Mouse (Mus musculus): ENCODE measurements around the gene Pear1. TPM values are rescaled to one million over a fixed set of nuclear protein-coding genes. Genes with fewer than 3 reads are reported as not detected.

Pear1 gene
- total RNA-seq, 2 experiments from 2014 or later: 0.98 to 1.3 TPM

DNA sequence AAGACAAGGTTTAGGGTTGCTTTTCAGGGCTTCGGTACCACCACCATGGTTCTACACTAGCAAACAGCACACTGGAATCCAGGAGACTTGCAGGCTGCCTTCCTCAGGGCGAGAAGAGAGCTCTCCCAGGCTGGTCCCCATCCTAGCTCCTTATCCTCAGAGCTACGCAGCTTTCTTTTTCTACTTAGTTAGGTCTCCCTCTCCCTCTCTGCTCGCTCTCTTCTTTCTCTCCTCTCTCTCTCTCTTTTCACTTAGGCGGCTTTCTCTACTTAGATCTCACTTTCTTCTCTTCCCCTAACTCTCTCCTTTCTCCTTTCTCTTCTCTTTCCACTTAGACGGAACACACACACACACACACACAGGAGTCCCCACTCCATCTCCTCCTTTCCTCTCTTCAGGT lies 55.7 kb downstream of the Pear1 start:
- ATAC-seq (replicated peaks; ENCODE audit: low FRiP score, poor library complexity, severe bottlenecking): no peak

DNA sequence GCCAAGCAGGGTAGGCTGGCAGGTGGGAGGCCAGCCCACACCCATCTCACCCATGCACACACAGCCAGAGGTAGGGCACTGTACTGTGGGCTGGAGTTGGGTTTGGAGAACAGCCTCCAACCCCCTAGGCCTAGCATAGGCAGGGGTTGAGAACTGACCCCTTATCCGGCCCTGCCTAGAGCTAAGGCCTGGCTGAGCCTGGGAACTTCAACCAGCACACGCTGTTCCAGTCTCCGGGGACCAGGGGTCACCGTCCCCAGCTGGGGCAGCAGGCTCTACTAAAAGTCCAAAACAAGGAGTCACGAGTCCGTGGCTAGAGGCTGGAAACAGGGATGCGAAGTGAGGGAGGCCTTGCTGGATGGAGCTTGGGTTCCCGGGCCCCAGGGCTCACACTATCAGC lies 56.3 kb downstream of the Pear1 start:
- no peak for ATAC-seq (replicated peaks; ENCODE audit: low FRiP score, poor library complexity, severe bottlenecking)

DNA sequence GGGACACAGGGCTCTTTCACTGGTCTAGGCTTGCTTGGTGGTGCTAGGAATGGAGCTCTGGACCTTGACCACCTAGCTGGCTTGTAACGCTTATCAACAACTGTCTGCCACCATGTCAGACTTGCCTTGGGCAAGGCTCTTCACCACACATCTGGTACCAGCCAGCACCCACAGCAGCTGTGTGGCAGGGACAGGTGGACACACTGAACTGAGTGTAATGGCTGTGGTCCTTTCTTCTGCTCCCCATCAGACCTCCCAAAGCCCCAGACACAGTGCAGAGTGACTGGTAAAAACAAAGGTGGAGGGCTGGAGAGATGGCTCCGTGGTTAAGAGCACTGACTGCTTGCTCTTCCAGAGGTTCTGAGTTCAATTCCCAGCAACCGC lies 57.8 kb downstream of the Pear1 start:
- no peak for ATAC-seq (replicated peaks; ENCODE audit: low FRiP score, poor library complexity, severe bottlenecking)

DNA sequence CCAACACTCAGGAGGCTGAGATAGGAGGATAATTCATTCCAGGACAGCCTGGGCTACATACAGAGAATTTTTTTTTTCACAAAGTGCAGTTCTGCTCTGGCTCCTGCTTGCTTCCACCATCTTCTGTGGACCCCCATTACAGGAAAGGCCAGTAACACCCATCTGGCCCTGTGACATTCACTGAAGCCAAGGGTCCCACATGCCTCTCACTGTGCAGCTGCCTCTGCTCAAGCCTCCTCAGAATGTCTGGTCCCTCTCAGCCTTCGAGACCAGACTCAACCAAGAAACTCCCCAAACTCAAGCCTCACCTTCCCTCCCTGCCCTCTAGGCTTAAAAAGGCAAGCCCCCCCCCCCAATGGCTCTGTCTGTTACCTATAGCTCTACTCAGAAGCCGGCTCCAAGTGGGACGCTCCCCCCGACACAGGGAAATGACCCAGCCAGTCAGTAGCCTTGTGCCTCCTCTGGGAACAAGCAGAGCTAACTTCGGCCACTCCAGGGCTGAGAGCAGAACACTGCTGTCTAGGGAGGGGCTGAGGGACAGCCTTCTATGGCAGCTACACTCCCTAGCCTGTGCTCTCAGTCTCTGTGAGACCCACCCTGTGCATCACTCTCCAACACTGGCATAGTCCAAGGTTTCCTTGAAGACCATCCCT lies 58.3 kb downstream of the Pear1 start:
- ATAC-seq (replicated peaks; ENCODE audit: low FRiP score, poor library complexity, severe bottlenecking): no peak

DNA sequence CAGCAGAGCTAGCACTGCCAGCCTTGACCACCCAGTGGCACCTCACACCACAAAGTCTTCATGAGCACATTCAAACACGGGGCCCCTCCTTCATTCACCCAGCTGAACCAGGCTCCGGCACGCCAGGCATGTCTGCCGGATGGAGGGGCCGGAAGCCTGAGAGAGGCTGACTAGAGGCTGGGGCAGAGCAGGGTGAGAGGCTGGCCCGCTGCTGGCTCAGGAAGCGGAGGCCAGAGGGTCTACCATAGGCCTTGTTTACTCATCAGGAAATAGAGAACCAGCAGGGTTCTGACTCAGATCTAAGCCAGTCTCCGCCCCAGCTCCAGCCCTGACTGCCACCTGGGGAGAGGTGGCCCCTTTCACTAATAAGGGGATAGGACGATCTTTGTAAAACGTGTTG lies 59.0 kb downstream of the Pear1 start:
- ATAC-seq (replicated peaks; ENCODE audit: low FRiP score, poor library complexity, severe bottlenecking): no peak

DNA sequence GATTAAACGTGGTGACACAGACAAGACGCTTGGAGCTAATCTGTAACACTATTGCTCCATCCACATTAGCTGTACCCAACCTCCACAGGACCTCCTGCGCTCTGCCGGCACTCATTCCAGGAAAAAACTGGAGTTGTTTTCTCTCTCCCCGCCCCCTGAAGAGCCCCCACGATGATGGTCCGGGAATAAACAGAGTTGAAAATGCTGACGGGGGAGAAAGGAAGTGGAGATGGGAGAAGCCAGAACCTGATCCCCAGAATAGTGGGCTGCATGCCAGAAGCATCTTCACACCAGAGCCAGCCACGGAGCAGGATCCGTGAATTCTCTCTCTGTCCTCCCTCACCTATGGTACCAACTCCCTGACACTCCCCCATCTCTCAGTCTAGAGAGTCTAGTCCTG lies 59.6 kb downstream of the Pear1 start:
- ATAC-seq (replicated peaks; ENCODE audit: low FRiP score, poor library complexity, severe bottlenecking): no peak

DNA sequence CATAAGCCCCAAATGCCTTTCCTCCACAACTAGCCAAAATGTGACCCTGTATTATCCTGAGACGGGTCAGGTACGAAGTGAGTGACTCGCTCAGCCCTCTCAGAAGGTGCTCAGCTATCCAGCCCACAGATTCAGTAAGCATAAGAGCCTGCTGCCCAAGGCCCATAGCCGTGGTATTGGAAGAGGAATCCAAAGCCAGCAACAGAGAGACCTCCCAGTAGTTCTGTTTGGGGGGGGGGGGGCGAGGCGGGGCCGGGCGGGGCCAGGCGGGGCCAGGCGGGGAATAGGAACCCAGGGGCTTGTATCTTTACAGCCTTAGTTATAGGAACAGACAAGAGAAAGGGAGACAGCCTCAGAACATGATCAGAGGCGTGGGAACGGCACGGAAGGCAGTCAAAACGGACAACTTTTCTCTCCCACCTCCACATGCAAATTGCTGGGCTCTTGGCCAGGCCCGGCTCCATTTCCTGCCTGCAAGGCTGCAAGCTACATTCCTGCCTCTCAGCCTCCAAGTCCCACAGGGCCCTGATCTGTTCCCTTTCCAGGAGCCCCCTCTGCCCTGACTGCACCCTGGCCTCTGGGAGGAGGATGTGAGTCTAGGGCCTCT lies 60.3 kb downstream of the Pear1 start:
- no peak for ATAC-seq (replicated peaks; ENCODE audit: low FRiP score, poor library complexity, severe bottlenecking)

DNA sequence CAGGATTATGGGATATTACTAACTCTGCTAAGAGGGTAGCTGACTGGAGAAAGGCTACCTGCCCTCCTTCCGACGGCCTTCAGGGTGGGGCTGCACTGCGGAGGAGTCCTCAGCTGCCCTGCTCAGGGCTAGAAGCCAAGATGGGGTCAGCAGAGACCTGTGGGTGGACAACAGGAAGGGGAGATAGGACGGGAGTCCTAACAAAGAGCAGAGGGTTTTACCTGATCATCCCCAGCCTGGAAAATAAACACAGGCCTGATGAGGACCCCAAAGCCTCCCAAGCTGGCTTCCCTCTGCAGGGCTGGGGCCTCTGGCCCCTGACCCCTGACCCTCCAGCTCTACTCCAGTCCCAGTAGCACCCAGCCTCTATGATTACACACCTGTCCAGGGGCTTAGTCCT lies 60.9 kb downstream of the Pear1 start:
- ATAC-seq (replicated peaks; ENCODE audit: low FRiP score, poor library complexity, severe bottlenecking): no peak

DNA sequence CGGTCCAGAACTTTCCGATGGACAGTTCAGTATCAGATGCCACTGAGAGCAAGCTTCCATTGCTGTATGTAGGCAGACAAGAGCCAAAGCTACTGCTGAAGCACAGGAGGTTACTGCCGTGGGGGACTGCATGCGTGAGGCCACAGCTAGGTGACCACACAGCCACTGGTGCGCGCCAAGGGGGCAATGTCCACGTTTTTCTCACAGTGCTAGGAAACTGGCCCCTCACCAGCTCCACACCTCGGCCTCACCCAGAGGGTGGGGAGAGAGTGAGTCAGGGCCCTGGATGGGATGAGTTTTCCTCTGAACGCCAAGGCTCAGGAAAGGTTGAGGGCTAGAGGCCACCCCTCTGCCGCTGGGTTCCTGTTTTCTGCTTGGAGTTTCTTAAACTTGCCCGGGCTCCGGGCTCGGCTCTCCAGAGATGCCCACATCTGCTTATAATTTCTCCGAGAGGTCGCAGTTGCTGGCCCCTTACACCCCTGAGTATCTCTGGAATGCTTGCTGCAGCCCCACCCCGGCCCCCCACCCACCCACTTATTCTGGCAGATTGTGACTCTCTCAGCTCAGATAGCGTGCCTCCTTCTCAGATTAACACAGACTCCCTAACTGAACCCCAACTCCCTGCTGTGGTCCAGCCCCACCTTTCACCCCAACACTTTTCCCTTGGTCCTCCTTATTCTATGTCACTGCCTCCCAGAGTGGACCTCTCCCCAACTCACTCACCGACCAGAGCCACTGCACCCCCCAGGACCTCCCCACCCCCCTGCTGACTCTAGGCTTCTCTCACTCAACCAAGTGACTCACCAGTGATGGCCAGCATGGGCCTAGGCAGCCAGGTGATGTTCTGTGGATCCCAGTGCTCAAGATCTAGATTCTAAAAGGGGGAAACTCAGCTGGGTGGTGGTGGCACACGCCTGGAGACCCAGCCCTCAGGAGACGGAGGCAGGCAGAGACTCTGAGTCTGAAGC lies 62.4 kb downstream of the Pear1 start:
- no peak for ATAC-seq (replicated peaks; ENCODE audit: low FRiP score, poor library complexity, severe bottlenecking)

DNA sequence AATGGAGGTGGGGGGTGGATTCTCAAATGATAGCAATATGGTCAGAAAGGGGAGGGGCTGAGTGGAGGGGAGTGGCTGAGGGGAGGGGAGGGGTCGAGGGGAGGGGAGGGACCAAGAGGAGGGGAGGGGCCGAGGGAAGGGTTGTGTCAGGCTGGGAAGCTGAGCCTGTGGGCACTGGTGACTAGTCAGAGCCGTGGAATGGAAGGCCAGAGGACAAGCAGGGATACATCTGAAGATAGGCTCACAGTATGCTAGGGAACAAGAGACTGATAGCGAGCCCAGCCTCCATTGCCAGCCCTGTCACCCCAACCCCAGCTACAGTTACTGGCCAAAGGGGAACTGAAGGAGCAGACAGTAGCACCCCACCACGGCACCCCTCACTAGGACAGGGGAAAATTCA lies 65.5 kb downstream of the Pear1 start:
- no peak for ATAC-seq (replicated peaks; ENCODE audit: low FRiP score, poor library complexity, severe bottlenecking)

DNA sequence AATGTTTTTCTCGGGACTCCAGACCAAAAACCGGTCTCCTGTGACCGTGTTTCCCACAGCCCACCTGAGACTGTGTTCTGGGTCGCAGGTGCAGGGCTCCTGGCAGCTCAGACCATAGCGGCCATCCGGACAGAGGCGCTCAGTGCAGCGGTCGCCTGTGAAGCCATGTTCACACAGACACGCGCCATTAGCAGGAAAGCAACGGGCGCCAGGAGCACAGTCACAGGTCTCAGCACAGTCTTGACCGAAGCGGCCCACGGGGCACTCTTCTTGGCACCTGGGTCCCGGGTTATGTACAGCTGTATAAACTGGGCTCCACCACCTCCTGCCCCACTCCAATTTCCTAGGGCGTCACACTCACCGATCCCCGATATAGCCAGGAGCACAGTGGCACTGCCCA lies 67.6 kb downstream of the Pear1 start:
- ATAC-seq (replicated peaks; ENCODE audit: low FRiP score, poor library complexity, severe bottlenecking): no peak

DNA sequence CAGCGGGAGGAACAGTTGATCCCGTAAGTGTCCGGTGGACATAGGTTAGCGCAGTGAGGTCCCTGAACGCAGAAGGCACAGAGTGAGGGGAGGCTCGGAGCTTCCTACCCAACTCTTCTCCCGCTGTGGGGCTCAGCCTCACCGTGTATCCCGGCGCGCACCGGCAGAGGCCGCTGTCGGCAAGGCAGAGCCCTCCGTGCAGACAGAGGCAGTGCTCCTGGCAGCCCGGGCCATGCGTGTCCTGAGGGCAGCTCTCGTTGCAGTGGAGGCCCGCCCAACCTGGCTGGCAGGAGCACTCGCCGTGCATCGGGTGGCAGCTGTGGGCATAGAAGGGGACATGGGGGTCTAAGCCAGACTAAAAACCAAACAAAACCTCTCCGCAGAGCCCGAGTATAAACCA lies 68.1 kb downstream of the Pear1 start:
- no peak for ATAC-seq (replicated peaks; ENCODE audit: low FRiP score, poor library complexity, severe bottlenecking)

DNA sequence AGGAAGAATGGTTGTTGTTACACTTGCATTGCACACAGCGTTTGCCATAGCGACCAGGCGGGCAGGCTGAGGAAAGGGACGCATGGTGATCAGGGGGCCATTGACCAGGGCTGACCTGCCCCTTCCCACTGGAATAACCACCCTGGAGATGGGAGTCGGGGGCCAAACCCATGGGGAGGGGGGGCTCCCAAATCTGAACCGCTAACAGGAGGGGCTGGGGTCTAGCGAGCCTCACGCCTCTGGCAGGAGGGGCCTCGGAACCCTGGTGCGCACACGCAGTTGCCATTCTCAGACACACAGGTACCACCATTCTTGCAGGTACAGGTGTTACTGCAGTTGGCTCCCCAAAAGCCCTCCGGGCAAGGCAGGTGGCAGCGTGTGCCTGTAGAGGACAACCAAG lies 70.3 kb downstream of the Pear1 start:
- no peak for ATAC-seq (replicated peaks; ENCODE audit: low FRiP score, poor library complexity, severe bottlenecking)

DNA sequence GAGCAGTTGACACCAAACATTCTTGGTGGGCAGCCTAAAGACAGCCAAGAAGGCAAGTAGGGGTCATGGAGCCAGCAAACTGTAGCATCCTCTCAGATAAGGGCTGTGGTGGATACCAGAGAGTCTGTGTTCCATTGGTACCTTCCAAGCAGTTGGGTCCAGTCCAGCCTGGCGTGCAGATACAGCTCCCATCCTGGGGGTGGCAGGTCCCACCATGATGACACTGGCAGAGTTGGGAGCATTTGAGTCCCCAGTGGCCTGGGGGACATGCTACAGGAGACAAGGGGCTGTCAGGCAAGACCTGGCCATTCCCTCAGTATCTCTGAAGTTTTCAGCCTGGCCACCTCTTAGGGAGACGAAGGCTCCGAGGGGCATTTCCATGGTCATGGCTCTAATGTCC lies 71.5 kb downstream of the Pear1 start:
- ATAC-seq (replicated peaks; ENCODE audit: low FRiP score, poor library complexity, severe bottlenecking): no peak

DNA sequence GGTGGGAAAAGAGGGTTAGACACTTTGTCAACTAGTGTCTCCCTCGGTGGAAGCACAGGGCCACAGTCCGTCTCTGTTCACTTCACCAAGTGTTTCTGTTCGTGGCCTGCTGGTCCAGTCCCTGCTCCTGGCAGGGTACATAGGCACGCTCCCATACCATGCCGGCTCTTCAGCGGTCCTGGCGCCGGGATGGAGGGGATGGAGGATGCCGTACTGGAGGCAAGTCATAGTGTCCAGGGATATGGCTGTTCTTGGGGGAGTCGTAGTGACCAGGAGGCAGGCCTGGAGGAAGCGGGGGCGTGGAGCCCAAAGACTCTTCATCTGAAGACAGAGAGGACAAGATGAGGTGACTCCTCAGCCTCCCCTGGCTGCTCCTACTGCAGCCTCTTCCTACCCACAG lies 74.1 kb downstream of the Pear1 start:
- no peak for ATAC-seq (replicated peaks; ENCODE audit: low FRiP score, poor library complexity, severe bottlenecking)

DNA sequence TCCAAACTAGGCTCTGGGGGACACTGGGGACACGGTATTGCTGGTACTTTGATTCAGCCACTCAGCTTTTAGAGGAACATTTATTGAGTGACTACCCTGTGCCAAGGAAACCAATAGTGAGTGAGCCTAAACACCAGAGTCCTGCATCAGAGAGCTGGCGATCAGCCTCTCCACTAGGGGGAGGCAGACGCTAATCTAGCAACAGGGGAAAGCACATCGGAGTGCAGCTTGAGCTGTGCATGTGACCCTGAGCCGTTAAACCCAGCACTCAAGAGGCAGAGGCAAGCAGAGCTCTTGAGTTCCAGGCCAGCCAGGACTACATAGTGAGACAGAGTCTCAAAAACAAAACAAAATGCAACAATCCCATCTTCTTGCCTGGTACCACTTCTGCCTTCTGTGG lies 75.1 kb downstream of the Pear1 start:
- no peak for ATAC-seq (replicated peaks; ENCODE audit: low FRiP score, poor library complexity, severe bottlenecking)

DNA sequence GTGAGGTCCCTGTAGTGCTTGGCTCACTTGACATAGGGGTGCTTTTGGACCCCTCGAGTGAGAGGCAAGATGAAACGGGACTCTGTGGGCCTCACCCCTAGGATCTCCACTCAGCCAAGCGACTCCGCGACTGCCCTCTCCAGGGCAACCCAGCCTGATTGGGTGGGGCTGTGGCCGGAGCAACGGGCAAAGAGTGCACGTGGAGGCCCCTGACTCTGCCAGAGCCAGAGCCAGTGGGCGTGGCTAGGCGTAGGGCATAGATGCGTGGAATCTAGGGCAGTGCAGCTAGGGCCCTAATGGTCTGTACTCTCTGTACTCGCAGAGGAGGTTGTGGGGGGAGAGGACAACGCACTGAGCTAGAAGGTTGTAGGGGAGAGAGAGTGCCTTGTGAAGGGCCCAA lies 75.7 kb downstream of the Pear1 start, which contains the start of gene Lrrc71:
Gene Lrrc71 (minus strand): TSS at position 195 of the 400 bp plus-strand sequence.
- ATAC-seq (replicated peaks; ENCODE audit: low FRiP score, poor library complexity, severe bottlenecking): no peak

DNA sequence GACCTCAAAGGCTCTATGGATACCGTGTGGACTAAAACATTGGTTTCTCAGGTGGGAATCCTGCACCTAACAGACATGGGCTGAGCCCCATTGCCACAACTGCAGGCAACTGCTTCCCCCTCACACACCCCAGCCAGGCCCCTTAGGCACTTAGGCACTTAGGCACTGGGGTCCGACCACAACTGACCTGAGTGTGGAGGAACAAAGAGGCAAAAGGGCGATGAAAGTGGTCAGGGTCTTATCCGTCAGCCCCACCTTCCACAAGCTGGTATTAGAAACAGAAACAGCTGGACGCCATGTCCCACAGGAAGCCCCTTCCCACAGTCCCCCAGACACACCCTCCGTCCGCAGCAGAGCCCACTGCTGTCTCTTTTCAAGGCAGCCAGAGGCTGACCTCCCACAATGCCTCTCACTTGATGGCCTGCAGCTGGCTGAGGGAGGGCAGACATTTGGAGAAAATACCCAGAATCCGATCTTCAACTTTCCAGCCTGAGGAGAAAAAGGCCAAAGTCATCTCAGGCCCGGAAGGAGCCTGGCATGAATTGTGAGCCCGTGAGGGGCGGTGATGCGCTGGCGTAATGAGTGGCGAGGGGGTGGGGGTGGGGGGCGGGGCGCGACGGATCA lies 79.0 kb downstream of the Pear1 start:
- no peak for ATAC-seq (replicated peaks; ENCODE audit: low FRiP score, poor library complexity, severe bottlenecking)

DNA sequence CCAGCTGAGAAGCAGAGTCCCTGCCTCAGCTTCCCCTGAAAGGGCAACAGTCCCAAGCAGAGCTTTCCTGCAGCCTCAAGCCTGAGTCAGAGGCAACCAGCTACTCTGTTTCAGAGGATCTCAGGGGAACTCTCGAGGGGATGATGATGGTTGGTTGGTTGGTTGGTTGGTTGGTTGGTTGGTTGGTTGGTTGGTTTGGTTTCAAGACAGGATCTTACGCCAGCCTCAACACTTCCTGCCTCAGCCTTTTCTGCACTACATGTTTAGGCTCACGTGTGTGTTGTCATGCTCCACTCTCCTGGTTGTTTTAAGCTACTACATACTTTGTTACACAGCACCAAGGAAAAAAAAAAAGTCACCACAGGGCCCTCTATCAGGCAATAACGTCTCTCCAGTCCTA lies 80.2 kb downstream of the Pear1 start:
- no peak for ATAC-seq (replicated peaks; ENCODE audit: low FRiP score, poor library complexity, severe bottlenecking)

DNA sequence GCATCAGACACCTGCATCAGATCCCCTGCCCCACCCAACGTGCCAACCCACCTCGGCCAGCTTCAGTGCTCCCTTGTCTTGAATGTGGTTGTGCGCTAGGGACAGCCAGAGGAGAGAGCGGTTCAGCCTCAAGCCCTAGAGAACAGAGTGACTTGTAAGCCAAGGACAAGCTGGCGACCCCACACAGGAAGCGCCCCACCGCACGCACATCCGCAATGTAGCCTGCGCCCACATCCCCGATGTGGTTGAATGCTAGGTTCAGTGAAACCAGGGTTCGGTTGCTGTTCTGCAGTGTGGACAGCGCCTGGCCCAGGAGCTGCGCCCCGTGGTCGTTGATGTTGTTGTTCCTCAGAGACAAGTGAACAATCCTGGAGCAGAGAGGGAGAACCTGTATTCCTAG lies 81.4 kb downstream of the Pear1 start:
- ATAC-seq (replicated peaks; ENCODE audit: low FRiP score, poor library complexity, severe bottlenecking): no peak

DNA sequence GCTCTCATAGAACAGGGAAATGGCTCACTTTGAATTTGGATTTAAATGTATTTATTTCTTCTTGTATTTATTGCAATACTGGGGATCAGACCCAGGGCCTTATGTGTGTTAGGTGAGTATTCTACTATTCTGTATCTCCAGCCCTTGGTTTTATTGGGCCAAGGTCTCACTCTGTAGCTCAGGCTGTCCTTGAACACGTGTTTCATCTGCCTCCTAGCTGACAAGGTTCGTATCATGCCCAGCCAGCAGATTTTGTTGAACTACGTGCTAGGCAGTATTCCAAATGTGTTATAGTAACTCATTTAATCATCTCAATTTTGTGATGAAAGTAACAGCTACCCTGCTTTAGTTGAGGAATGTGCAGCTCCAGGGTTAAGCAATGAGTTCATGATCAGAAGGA lies 82.1 kb downstream of the Pear1 start:
- ATAC-seq (replicated peaks; ENCODE audit: low FRiP score, poor library complexity, severe bottlenecking): no peak
